Mouse (Mus musculus): ENCODE data around the gene Nupl1.

DNA sequence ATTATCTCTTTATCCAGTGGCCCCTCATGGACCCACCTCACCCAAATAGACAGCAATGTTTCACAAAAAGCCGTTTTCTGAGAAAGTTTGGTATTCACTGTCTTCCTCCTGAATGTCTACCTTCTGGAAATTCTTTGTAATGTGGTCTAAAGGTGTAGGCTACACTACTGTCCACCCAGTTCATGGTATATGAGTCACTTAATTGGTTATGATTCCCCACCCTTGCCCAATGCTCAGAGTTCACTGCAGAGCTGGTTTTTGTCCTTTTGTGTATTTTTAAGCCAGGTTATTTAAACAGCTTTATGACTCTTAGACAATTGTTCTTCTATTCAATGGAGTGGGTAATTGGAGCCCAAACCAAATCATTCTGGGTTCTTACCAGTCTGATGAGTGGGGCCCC, 35.1 kb downstream of the Nupl1 start:
- no peak for TF ChIP-seq CTCF (IDR thresholded peaks at IDR 0.05; ENCODE audit: borderline replicate concordance, control insufficient read depth, extremely low read depth, insufficient read depth, low read length, poor library complexity)
- no peak for TF ChIP-seq POLR2A (IDR thresholded peaks at IDR 0.05; ENCODE audit: control insufficient read depth, extremely low read depth, insufficient read depth, low read length, poor library complexity)
